Mouse (Mus musculus) hematopoietic stem cell, adult 5-6 weeks (primary cell): ENCODE results near the gene Slmap. TPM values are rescaled to one million over a fixed set of nuclear protein-coding genes. Genes with fewer than 3 reads are reported as not detected.

Experiments used
- total RNA-seq: library from RNA; stranded (forward); fragments of 172-1452, 232-1000 nt; gene quantifications from 2 replicates; pipeline ENCODE4 v1.2.3, GENCODE M21; 2017

Gene Slmap
- total RNA-seq, 1 experiment from 2014 or later: 63.6 TPM

Other genes starting within 250 kb of the Slmap start
- gene Dennd6a, start 38.9 kb upstream of the Slmap start, total RNA-seq: 47.7 and 51.9 TPM in 2 replicates
- 101 and 152 TPM in 2 replicates for gene Arf4, start 103.1 kb upstream of the Slmap start, total RNA-seq
- gene Pde12, start 135.0 kb upstream of the Slmap start, total RNA-seq: 14.4 and 16.5 TPM in 2 replicates
- gene Dnah12, start 158.3 kb upstream of the Slmap start, total RNA-seq: 0.31 and 0.45 TPM in 2 replicates